Mouse (Mus musculus) Patski (cell line): ENCODE measurements around the gene Taar9. TPM values are rescaled to one million over a fixed set of nuclear protein-coding genes. Genes with fewer than 3 reads are reported as not detected.
A peak's percentile ranks its signal among the peaks of the same experiment; 100 is the strongest.
"Not testable (repeated sequence)": the region's sequence is repeated elsewhere in the genome, so short reads cannot be mapped to it uniquely, and the experiment has no call there.

ENCODE experiments used
- ATAC-seq: fragments of 100-300 bp; one replicate; pipeline ENCODE4 v1.8.0; 2021
- CTCF ChIA-PET: fragments of 350-600 bp; sonication (Branson Sonifier 250); formaldehyde crosslinking; loops from one replicate; lab custom pipeline; 2022; ENCODE audit warnings: inconsistent platforms; lab: Charles Lee
- POLR2A ChIA-PET: fragments of 350-600 bp; sonication (Branson Sonifier 250); formaldehyde crosslinking; loops from one replicate; lab custom pipeline; 2022; ENCODE audit warnings: antibody characterized with exemption, inconsistent platforms; lab: Charles Lee
- DNase-seq: peaks from one replicate; pipeline ENCODE4 v3.0.0-alpha.2; 2011; ENCODE audit warnings: low read depth, low spot score
- H3K27me3 ChIP-seq: fragments of 371-371 bp; one replicate; pipeline ENCODE4 v1.5.1; 2021
- CTCF ChIP-seq: fragments of 100-300 bp; IDR thresholded peaks from one replicate; pipeline ENCODE4 v1.5.1; 2021
- in situ Hi-C: fragments of 300-500 bp; cut with MboI; formaldehyde crosslinking; loops from 3 replicates; pipeline ENCODE4 v1.11.1; 2018; ENCODE audit warnings: low pct_unique_long_range_greater_than_20kb, mixed read lengths
- polyA plus RNA-seq: library from polyadenylated mRNA; unstranded; gene quantifications from one replicate; pipeline ENCODE4 v1.2.3, GENCODE M21; 2021

Taar9 gene
- not detected for polyA plus RNA-seq

- CTCF ChIA-PET: interaction anchor here (1.1 kb wide), 1 partner anchor 22 kb away, joined by 3 read pairs; no protein-coding TSS in a partner anchor
- in situ Hi-C loops, POLR2A ChIA-PET, DNase-seq, ATAC-seq: not testable (repeated sequence)
- peaks cover 28% of the 10 kb centered on the region for H3K27me3 ChIP-seq
These were observed at the start of gene Taar9 for GRCm38 (mm10) chr10:24109434-24109833. Gene Taar9, minus strand, starts transcription at chr10:24109534.

- no peaks in the 10 kb centered on the region for H3K27me3 ChIP-seq
- ChIA-PET CTCF (no interaction called here), POLR2A (interaction anchor here (1.7 kb wide), 1 partner anchor 9 kb away, joined by 4 read pairs; the partner anchor contains the start of gene Stx7)
- no peak for ATAC-seq
- DNase-seq: no peak
- TF ChIP-seq CTCF: no peak
- in situ Hi-C loops: no loop called here
These were observed 49.3 kb upstream of the Taar9 start for GRCm38 (mm10) chr10:24158470-24159254.

- CTCF ChIA-PET: interaction anchor here (1.0 to 2.9 kb wide), 4 partner anchors 11 to 162 kb away, joined by 3 to 12 read pairs (median 4); no protein-coding TSS in a partner anchor
- in situ Hi-C loops: no loop called here
- TF ChIP-seq CTCF: no peak
- no peak for DNase-seq
- ATAC-seq: no peak
- POLR2A ChIA-PET: interaction anchor here (0.6 to 1.3 kb wide), 4 partner anchors 8 to 1418 kb away, joined by 3 to 6 read pairs (median 4); no protein-coding TSS in a partner anchor
- no peaks in the 10 kb centered on the region for H3K27me3 ChIP-seq
These were observed 40.8 kb upstream of the Taar9 start for GRCm38 (mm10) chr10:24150086-24150485.

- DNase-seq (no peak), ATAC-seq (peak; percentile 91)
- no peak for TF ChIP-seq CTCF
- H3K27me3 ChIP-seq: no peaks in the 10 kb centered on the region
- CTCF ChIA-PET: interaction anchor here (2.9 kb wide), 1 partner anchor 24 kb away, joined by 12 read pairs; no protein-coding TSS in a partner anchor
- POLR2A ChIA-PET: interaction anchor here (0.7 to 1.3 kb wide), 2 partner anchors 9 to 28 kb away, joined by 3 to 4 read pairs; no protein-coding TSS in a partner anchor
- in situ Hi-C loops: no loop called here
These were observed 39.9 kb upstream of the Taar9 start, which contains the start of gene Stx7 for GRCm38 (mm10) chr10:24149135-24149781. Gene Stx7, plus strand, starts transcription at chr10:24149302.

- ATAC-seq: no peak
- TF ChIP-seq CTCF: no peak
- peaks cover 13% of the 10 kb centered on the region for H3K27me3 ChIP-seq
- POLR2A ChIA-PET: interaction anchor here (1.2 kb wide), 1 partner anchor 10 kb away, joined by 3 read pairs; no protein-coding TSS in a partner anchor
- DNase-seq: no peak
- CTCF ChIA-PET: interaction anchor here (2.0 kb wide), 1 partner anchor 11 kb away, joined by 6 read pairs; no protein-coding TSS in a partner anchor
- in situ Hi-C loops: no loop called here
These were observed 33.4 kb upstream of the Taar9 start for GRCm38 (mm10) chr10:24142735-24143134.

GRCm38 (mm10) chr10:24138623-24139261 lies 29.4 kb upstream of the Taar9 start:
- ATAC-seq: no peak
- no peak for DNase-seq
- ChIA-PET CTCF (interaction anchor here (1.5 kb wide), 1 partner anchor 11 kb away, joined by 4 read pairs; no protein-coding TSS in a partner anchor), POLR2A (no interaction called here)
- peaks cover 13% of the 10 kb centered on the region for H3K27me3 ChIP-seq
- in situ Hi-C loops: no loop called here
- no peak for TF ChIP-seq CTCF

- CTCF ChIA-PET: no interaction called here
- in situ Hi-C loops: loop anchor here (5.0 kb wide), 1 partner anchor 317 kb away; no protein-coding TSS in a partner anchor
- TF ChIP-seq CTCF: no peak
- ATAC-seq (no peak), DNase-seq (no peak)
- POLR2A ChIA-PET: no interaction called here
- H3K27me3 ChIP-seq: peaks cover 4% of the 10 kb centered on the region
These were observed 24.8 kb upstream of the Taar9 start for GRCm38 (mm10) chr10:24134071-24134645.

GRCm38 (mm10) chr10:24133132-24133531 lies 23.8 kb upstream of the Taar9 start:
- in situ Hi-C loops: loop anchor here (5.0 kb wide), 1 partner anchor 316 kb away; no protein-coding TSS in a partner anchor
- ChIA-PET POLR2A (no interaction called here), CTCF (no interaction called here)
- peaks cover 4% of the 10 kb centered on the region for H3K27me3 ChIP-seq
- DNase-seq (no peak), ATAC-seq (no peak)
- TF ChIP-seq CTCF: no peak

- in situ Hi-C loops: loop anchor here (5.0 kb wide), 1 partner anchor 315 kb away; no protein-coding TSS in a partner anchor
- no peaks in the 10 kb centered on the region for H3K27me3 ChIP-seq
- ChIA-PET POLR2A (interaction anchor here (1.1 kb wide), 1 partner anchor 10 kb away, joined by 3 read pairs; no protein-coding TSS in a partner anchor), CTCF (interaction anchor here (0.9 to 1.8 kb wide), 7 partner anchors 7 to 157 kb away, joined by 3 to 6 read pairs (median 3); no protein-coding TSS in a partner anchor)
- no peak for TF ChIP-seq CTCF
- DNase-seq (no peak), ATAC-seq (no peak)
These were observed 22.9 kb upstream of the Taar9 start for GRCm38 (mm10) chr10:24132273-24132672.
